Mouse (Mus musculus): ENCODE measurements around the gene Tbpl1.

Tbpl1 gene

DNA sequence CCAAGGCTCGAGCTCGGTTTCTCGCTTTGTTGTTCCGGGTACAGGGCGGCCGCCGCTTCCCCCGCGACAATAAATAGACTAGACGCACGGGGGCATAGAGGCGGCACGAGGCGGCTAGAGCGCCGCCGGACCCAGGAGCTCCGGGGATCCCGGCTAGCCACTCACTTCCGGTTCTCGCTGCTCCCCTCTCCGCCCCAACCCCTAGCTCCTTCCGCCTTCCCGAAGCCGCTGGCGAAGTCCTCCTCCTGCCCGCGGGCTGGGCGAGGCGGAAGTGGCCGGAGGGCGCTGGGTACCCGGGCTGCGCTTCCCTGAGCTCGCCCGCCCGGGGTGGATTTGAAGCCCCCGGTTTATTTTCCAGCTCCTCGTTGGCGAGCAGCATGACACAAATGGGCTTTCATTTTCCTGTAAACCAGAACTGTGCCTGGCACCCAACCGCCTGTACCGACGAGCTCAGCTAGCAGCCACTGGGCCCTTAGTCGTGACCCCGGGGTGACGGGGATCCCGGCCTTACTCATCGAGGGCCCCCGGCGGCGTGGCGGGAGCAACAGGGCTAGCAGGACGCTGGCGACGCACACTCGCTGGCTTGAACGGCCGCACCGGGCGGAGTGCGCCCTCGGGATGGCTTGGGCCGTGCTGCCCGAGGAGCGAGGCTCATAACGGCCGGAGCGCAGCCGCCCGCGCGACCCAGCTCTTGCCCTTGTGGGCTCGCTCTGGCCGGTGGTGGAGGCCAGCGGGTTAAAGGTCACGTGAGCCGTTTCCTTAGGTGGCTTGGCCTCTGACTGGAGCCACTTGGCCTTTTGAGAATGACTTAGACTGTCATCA, at the start of gene Tbpl1:
Gene Tbpl1, minus strand, starts transcription at position 667 of the 822 bp plus-strand sequence.
- CTCF ChIA-PET = interaction anchor here (0.6 to 1.5 kb wide), 2 partner anchors 17 to 94 kb away, joined by 3 to 5 read pairs; no protein-coding TSS in a partner anchor

DNA sequence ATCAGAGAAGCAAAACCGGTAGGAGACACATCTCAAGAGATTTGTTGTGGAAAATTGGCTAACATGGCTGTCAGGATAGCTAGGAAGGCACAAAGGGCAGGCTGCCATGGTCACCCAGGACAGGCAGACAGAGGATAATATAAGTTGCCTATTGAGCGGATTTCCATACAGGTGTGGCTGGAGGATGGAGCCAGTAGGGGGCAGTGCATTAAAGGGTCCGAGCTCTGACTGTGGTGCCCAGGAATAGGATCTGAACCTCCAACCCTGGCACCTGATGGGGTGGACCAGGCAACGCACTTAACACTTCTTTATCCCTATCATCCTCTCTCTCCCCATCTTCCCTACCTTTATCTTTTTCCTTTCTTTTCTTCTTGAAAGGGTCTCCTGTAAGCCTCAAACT, 49.7 kb upstream of the Tbpl1 start:
- CTCF ChIA-PET = no interaction called here

DNA sequence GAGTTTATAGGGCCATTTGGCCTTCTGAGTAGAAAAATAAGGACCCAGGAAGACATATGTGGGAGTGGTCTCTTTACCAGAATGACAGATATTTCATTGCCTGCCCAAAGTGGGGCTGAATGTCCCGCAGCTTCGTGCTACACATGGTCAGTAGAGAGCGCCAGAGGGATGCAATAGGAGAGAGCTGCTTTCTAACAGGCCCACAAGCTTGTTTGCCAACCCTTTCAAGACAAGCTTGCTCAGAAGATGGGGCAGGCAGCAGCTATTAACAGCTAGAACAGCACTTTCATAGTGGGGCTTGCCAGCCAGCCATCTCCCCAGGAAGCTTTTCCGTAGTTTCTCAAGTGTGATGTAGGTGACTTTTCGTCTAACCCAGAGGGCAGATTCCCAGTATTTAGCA, 46.2 kb upstream of the Tbpl1 start:
- CTCF ChIA-PET = no interaction called here

DNA sequence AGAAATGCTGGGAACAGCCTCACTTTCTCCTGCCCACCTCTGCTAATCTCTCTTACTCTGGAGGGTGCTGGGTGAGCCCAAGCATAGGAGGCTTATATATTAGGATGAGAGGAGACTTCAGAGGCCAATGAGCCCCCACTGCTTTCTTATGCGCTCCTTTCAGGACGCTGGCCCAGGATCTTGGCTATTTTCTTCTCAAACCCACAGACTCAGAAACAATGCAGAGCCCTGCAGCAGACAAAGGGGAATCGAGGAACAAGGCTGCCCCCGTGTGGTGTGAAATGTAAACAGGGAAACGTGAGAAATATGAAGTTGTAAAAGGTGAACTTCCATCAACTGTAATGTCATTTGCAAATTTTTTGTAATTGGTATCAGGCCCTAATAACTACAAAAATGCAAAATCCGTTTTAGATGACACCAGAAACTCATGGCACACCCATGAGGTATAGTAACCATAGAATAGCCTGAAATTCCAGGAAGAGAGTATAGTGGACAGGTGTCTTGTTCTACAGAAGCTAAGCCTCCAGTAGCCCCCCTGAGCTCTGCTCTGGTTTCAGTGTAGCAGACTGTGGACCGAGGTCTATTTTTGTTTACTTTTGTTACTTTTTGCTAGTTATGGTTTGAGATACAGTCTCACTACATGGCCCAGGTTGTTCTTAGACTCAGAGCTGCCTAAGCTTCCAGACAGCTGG, 44.4 kb upstream of the Tbpl1 start:
- CTCF ChIA-PET = no interaction called here

DNA sequence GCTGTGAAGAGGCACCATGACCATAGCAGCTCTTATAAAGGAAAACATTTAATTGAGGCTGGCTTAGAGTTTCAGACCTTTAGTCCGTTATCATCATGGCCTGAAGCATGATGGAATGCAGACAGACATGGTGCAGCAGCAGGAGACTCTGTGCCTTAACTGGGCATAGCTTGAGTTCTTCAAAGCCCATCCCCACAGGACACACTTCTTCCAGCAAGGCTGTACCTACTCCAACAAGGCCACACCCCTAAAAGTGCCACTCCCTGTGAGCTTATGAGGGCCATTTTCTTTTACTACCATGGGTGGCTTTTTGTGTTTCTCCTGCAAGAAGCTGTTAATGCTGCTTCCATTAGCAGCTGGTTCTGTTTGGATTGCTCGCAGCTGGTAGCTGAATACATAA, 43.7 kb upstream of the Tbpl1 start:
- CTCF ChIA-PET = no interaction called here

DNA sequence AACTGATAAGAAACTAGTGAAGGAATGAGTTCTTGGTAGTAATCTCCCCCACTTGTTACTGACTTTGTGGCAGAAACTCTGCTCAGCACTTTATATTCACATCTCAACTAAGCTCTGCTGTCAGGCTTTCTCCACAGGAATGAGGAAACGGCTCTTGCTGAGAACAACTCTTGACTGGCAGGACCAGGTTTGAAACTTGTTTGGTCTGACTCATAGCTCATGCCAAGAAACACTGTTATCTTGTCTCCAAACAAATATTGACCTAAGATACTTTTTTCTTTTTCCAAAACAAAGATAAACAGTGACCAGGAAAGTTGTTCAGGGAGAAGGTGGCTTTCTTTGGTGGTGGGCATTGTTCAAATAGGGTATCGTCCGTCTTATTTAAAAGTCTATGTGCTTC, 42.9 kb upstream of the Tbpl1 start:
- CTCF ChIA-PET = no interaction called here

DNA sequence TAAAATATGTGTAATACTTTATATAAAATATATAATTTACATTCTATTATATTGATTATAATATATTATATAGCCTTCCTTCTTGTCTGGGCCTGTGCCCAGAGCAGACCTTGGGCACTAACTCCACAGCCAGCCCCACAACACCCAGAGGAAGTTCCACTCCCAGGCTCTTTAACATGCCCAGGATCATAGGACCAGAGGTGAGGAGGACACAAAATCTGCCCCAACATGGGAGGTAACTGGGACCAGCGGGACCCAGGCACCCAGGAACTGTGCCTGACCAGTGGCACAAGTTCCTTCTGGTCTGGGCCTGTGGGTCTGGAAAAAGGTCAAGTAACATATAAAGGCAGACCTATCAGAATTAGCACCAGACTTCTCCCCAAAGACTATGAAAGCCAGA, 22.5 kb upstream of the Tbpl1 start:
- CTCF ChIA-PET = no interaction called here

DNA sequence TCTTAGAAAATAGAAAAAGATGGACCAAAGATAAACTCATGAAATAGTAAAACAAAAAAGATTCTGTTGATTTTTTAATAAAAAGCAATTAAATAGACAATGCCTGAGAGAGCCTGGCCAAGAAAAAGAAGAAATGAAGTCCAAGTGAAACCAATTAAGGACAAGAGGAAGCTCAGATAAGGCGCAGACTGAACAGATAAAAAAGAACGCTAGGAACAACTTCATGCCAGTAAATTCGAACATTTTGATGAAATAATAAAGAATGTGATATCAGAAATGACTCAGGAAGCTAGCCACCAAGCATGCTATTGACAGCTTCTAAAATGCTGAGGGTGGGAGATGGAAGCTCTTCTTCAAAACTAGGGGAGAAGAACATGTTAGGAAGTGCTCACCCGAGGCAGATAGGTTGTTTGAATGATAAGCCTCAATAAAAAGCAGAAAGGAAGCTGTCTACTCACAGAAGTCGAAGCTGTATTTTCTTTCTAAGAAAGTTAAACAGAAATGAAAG, 19.5 kb upstream of the Tbpl1 start:
- CTCF ChIA-PET = no interaction called here

DNA sequence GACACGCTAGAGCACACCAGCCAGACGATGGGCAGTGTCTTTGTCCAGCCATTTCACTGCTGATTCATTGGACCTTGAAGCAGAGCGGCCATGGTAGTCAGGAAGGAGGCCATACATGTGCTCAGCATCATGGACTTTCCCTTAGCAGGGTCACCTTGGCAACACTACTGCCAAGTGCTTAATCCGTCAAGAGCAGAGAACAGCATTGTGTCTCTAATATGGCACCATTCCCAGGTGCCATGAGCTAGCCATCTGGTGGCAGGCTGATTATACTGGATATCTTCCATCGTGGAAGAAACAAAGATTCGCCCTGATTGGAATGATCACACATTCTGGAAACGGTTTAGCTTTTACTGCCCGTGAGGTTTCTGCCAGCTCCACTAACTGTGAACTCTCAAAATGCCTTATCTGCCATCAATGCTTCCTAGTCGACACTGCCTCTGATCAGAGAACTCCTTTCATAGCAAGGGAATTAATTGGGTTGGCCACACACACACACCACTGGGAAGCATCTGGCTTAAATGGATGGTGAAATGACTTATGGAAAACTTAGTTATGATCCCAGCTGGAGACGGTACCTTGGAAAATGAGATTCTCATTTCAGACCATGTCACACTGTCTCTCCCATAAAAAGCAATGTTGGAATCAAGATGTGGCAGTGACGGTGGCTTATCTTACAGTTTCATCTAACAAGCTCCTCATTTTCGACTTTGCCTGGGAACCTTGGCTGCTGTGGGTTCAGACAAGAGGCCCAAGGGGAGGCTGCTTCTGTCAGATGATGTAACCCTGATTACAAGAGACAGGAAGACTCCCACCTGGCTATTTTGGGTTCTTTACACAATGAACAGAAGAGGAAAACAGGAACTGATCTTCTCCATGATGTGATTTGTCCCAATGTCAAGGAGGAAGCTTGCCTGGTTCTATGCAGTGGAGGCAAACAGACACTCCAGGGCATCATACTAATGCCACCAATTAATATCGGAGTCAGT, 14.9 kb upstream of the Tbpl1 start:
- CTCF ChIA-PET = no interaction called here

DNA sequence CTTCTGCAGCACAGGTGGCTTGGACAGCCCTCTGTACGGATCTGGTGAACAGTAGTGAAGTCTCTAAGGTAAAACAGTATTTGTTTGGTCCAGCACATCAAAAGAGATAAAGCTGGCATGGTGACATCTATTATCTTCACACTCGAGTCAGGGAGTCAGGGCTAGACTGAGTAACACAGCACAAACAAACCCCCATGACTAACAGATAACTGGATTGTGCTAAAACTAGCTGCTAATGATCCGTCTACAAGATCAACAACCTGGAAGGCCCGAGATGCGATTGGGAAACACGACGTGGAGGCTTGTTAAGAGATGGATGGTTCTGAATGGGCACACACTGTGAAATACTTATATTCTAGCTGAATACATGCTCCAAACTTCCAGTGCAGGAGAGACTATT, 14.2 kb upstream of the Tbpl1 start:
- CTCF ChIA-PET = no interaction called here

DNA sequence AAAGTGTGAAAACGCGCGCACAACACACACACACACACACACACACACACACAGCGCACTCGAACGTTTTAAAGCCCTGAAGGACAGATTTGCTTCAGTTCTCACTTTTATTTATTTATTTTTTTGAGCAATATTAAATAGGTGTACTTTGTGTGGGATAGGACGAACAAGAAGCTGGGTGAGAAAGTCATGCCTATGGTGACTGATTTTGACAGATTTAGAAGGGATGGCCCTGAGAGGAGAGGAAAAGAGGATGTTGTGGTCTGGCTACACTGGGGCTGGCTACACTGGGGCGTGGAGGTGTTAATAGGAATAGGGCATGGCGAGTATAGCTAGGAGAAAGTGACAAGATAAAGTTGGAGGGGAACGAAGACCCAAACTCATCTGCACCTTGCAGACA, 443 bp upstream of the Tbpl1 start:
- CTCF ChIA-PET = interaction anchor here (0.6 to 1.5 kb wide), 2 partner anchors 17 to 1058 kb away, joined by 5 to 6 read pairs; no protein-coding TSS in a partner anchor

DNA sequence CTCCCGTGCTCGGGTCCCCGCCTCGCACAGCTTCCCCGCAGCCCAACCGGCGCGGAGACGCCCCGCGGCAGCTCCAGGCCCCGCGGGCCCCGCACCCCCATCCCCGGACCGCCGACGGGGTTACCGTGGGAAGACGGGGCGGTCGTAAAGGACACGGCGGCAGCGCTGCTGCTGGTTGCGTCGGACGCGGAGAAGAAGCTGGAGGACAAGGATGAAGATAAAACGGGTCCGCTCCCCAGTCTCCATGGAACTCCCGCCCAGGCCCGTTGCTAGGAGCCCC, 806 bp downstream of the Tbpl1 start:
- CTCF ChIA-PET = interaction anchor here (1.5 kb wide), 1 partner anchor 16 kb away, joined by 5 read pairs; no protein-coding TSS in a partner anchor

DNA sequence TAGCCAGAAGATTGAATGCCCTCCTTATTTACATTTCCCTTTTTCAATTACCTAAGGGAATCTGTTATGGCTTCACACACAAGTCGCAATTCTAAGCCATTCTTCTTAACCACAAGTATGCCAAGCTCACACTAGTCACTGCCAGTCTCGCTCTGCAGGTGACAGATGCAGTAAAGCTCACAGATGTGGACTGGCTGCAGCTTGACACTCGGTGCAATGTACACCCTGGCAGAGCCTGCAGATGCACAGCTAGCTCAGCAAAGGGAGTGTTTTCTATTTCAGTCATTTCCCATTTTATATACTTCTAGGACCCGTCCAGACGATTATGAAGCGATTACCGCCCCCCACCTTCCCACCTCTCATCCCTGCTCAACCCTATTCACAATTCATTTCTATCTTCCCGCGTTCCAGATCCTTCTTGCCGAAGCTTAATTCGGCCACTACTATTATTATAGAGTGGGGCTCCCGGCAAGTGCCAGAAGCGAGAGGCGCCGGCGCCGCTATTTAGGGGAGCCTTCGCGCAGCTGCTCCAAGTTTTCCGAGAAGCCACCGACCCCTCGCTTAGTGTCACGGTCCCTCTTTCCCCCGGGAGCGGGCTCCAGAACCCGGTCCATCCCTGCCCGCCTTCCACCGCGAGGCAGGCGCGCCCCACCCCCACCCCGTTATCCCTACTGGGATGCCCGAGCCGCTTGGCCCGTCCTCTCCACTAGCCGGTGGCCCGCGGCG, 1.3 kb downstream of the Tbpl1 start:
- CTCF ChIA-PET = interaction anchor here (1.5 kb wide), 1 partner anchor 16 kb away, joined by 5 read pairs; no protein-coding TSS in a partner anchor

DNA sequence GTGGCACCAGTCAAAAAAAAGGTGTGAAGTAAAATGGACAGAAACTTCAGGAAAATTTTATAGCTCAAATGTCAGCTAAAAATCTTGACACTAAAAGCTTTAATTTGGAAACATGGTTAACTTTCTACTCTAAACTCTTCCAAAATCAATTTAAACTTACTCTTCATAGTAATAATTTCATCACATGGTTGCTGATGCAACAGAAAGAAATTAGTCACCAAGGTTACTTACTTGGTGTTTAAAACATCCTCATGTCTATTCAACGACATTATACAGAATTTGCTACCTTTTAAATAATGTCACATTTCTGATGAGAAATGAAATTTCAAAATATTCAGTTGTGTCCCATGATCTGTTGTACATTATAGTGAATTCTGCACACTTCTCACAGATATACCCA, 3.5 kb downstream of the Tbpl1 start:
- CTCF ChIA-PET = no interaction called here

DNA sequence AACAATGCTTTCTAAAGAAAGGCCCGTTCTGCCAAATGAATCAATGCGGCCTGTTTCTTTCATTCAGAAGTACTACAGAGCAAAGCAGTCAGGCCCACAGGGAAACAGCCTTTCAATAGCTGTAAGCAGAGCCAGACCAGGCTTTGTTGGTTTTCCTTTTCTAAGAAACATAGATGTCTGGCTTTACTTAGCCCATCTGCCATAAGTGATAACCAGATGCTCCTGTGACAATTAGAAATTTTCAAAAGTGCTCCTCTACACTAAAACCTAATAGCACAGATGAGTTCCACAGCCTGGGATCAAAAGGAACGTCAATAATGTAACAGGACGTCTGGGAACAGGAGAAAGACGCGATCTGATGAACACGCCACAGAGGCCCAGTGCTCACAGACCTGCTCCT, 5.4 kb downstream of the Tbpl1 start:
- CTCF ChIA-PET = no interaction called here

DNA sequence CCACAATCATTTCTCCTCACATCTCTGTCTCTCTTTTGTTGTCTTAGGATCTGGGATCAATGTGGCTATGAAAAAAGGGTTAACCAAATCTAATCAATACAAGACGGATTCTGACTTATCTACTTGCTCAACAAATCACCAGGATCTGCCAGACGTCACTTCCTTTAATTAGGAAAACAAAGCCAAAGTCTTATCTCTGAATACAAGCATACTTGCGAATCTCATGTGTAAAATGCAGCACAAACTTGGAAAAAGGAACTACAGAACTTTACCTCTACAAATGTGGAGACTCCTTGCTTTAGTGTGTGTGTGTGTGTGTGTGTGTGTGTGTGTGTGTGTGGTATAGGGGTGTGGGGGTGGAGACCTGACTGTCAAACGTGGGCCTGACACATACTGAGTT, 6.6 kb downstream of the Tbpl1 start:
- CTCF ChIA-PET = no interaction called here

DNA sequence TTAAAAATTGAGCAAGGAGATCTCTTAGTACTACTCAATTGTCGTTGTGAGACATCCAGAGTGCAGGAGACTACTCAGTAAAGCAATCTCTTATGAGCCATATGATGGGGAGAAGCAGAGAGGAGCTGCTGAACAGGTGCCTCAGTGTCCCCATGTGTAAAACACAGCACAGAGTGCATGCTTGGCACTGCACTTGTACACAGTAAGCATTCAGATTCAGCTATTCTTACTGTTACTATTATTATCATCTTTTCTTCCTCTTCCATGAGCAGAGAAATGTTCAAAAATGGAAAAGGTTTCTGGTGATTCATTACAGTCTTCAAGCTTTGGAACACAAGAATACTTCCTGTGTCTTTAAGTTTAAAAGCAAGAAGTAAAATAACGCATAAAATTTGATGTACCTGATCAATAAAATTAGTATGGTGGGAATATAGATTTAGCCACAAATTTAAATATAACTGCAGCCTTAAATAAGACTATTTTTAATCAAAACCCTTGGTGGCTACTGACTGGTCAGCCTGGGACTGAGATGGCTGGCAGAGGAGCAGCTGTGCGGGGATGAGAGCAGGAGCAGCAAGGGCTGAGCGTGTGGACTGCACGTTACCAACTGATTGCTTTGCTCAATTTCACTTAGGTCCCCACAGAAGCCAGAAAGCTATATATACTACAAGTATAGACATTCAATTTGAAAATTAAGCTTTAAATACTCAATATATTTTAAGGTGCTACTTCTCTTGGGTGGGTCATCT, 10.8 kb downstream of the Tbpl1 start:
- CTCF ChIA-PET = no interaction called here

DNA sequence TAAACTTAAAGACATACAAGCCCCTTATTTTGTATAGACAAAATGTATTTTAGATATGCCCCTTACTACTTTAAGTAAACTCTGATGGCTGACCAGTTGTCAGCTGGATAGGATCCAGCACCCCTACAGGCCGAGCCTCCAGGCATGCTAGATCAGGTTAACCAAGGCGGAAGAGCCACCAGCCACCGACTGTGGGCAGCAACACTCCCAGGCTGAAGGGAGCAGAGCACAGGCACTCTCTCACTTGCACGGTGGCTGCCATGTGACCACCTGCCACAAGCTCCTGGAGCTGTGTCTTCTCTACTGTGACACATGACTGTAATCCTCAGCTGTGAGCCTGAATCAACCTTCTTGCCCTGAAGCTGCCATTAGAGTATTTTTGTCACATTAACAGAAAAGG, 13.3 kb downstream of the Tbpl1 start:
- CTCF ChIA-PET = no interaction called here

DNA sequence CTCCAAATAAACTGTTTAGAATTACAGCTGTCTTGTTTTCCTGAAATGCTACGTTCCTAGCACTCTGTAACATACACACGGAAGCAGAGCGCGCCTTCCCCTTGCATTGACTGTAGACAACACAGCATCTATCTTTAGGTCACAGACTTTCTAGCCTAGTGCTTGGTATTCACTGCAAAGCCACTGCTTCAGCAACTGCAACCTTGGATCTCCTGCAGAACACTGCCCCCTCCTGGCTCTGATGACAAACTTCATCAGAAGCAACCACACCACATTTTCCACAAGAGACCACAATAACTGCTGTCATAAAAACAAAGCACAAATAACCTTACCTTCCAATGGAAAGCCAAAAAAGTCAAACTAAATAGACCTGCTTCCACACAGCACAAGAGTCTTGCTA, 17.2 kb downstream of the Tbpl1 start:
- CTCF ChIA-PET = interaction anchor here (1.2 kb wide), 1 partner anchor 17 kb away, joined by 5 read pairs; the partner anchor contains the start of gene Tbpl1

DNA sequence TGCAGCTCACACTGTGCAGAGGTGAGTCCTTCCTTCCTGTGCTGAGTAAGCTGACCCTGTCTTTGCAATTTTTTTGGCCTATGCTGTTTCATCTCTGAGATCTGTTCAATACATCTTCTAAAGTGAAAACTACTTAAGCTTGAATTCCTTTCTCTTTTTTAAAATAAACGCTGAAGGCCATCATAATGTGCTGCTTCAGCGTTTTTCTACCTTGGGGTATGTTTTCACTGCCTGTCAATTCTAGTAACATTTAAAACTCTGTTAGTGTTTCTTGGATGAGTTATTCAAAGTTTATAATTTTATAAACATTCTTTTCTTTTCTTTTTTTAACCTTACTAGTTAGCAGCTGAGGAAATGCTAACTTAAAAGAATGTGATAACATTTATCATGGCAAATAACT, 18.8 kb downstream of the Tbpl1 start:
- CTCF ChIA-PET = interaction anchor here (0.7 kb wide), 1 partner anchor 1112 kb away, joined by 4 read pairs; no protein-coding TSS in a partner anchor

Data from spleen, embryonic (tissue).